Mouse (Mus musculus) frontal cortex, adult 2 months (tissue): ENCODE measurements around the gene C87414. TPM values are rescaled to one million over a fixed set of nuclear protein-coding genes. Genes with fewer than 3 reads are reported as not detected.
"Not testable (repeated sequence)": the region's sequence is repeated elsewhere in the genome, so short reads cannot be mapped to it uniquely, and the experiment has no call there.

Source experiments
- DNase-seq, 2 experiments: peaks; one replicate each; pipeline ENCODE4 v3.0.0; 2022; ENCODE audit warnings: low spot score in 1 of 2; ENCODE audit errors: extremely low spot score in 1 of 2
- polyA plus RNA-seq: library from polyadenylated mRNA; depleted of rRNA; stranded (reverse); fragments of >200 nt; gene quantifications from 2 replicates; pipeline ENCODE4 v1.2.3, GENCODE M21; 2012; rRNA removed

The C87414 gene
- polyA plus RNA-seq: not detected in 2 replicates

DNA sequence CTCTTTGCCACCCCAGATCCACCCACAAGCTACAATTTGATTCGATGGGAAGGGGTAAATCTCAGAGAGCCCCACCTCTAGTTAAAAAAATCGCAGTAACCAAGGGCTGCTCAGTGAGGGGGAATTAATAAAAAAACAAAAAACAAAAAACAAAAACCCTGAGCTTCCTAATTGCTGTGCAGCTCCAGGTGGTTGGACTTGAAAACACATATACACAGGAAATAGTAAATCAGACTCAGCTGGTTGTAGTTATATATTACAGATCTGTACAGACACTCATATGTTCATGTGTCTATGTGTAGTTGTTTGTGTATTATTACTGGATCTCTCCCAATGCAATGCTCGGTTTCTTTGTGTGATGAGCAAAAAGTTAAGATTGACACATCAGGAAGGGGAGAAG is at the start of gene C87414:
C87414 (minus strand) TSS at position 101 of the 400 bp plus-strand sequence.
- not testable (repeated sequence) for DNase-seq

DNA sequence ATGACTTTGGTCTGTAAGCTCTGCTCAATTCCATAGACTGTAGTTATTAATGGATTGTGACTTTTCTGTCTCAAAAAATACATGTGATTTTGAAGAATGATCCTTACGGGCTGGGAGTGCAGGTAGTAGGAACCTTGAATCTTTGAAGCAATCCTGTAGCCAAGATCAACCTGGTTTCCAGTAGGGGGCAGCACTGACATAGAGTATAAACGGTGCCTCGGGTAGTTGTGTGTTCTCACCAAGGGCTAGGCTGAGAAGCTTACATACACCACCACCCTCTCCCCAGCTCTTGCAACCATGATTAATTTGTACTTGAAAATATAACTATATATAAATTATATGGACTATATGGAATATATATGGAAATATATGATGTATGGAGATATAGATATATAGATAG is 13.3 kb upstream of the C87414 start:
- peak in 1 of 2 experiments; percentile 2 for DNase-seq

Other genes with a start within 250 kb of the C87414 start
- not detected in 2 replicates for gene Gm16427, start 131.4 kb downstream of the C87414 start, polyA plus RNA-seq
- gene Gm7792, start 172.2 kb upstream of the C87414 start, polyA plus RNA-seq: not detected in 2 replicates